Mouse (Mus musculus) yolk sac, embryonic 10.5 days (tissue): ENCODE data around the gene Gm42791.

Experiments used
- DNase-seq: peaks from one replicate; pipeline ENCODE4 v3.0.0-alpha.2; 2017; ENCODE audit warnings: low spot score

The Gm42791 gene

GRCm38 (mm10) chr5:149007295-149007646 lies 12.3 kb upstream of the Gm42791 start:
- DNase-seq: no peak

- peak; percentile 97 for DNase-seq
Observed at GRCm38 (mm10) chr5:149006362-149007294, 11.7 kb upstream of the Gm42791 start.

DNA sequence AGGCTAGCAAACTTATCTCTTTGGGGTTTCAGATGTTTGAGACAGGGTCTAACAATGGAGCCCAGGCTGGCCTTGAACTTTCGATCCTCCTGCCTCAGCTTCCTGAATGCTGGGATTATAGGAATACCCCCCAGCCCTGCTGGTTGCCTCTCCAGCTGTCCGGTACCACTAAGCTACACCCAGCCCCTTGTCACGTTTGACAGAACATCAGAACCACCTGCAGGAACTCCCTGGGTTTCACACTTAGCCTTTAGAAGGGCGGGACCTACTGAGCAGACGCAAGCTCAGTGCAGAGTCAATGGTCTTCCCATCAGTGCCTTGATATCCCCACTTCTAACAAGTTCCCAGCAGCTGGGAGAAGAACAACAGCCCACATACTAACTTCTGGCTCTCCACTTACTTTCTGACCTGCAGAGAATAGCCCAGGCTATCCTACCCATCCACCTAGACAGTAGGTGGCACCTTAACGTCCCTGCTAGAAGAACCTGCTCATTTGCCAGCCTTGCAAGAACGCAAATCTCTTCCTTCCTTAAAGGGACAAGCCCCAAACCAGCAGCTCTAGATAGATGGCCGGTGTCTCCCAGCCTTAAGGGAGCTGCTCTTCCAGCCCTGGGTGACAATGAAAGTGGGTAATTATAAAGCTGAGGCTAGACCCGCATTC lies 10.9 kb upstream of the Gm42791 start:
- no peak for DNase-seq

- no peak for DNase-seq
Observed at GRCm38 (mm10) chr5:149005083-149005482, 10.1 kb upstream of the Gm42791 start.

DNA sequence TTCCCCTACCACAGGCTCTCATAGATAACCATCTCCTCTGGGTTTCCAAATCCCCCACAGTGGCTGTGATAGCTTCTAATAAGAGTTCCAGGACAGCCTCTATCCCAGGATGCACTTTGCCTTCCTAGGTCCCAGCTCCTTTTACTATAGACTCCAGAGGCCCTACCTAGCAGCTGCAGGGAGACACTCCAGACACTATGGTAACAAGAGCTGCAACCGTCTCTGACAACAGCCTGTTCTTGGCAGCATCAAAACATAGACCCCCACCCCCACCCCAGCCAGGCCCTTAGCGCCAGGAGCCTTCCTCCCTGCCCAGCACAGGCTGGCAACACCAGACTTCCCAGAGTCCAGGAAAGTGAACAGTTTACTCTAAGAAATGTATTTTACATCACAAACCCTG lies 8.2 kb upstream of the Gm42791 start:
- no peak for DNase-seq

DNA sequence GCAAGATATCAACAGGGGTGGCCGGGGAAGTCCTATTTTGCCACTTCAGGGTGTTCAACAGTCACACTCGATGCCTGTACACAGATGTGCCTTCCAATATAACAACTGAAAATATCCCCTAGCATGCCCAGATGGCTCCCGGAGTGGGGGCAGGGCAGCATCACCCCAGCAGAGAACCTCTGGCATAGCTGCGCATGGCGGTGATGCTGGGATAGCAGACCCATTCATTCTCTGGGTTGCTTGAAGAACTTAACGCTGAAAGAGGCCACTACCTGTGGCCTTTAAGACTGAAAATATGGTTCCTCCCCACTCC lies 7.8 kb upstream of the Gm42791 start:
- no peak for DNase-seq

DNA sequence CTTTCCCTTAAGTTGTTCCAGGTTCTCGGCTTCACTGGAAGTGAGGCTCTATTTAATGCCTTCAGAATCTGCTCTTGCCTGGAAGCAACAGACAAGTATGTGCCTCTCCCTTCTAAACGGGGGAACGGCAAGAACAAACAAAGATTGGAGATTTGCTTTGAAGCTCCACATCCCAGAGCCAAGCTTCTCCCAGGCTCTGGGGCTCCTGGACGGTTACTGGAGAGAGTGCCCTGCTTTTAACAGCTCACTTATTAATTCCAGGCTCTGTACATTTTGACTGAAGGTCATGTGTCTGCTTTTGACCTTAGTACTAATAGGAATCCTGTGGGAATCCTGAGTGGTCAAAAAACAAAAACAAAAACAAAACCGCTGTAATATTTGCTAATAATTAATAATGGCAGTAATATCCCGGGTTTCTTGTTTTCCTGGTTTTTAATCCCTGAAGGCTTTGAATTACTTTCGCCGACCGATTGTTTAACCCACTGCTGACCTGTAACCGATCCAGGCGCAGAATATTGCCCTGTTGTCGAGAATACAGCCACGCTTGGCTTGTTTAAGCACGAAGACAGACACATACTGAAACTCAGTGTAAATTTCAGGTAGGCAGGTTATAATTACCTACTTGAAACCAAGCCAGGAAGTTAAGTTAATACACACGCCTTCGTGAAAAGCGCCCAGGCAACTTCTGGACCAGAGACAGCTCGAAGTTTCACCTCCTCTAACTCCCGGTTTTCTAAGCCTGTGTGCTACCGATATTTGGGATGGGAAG lies 7.3 kb upstream of the Gm42791 start:
- DNase-seq: peak; percentile 77

DNA sequence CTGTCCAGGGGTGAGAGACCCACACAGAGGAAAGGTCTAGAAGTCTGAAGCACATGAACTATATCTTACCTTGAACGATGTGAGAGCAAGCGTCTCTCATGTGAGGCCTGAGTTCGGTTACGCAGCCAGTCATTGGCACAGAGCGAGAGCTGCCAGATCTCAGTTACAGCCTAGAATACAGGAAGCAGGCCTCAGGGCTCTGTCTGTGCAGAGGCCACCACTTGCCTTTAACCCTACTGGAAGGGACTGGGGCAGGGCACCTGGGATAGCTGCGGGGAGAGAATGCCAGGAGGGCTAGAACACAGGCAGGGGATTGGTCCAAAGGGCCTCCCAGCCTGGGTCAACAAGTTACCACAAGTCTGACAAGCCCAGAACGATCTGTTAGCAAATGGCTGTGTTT lies 4.9 kb upstream of the Gm42791 start:
- no peak for DNase-seq

DNA sequence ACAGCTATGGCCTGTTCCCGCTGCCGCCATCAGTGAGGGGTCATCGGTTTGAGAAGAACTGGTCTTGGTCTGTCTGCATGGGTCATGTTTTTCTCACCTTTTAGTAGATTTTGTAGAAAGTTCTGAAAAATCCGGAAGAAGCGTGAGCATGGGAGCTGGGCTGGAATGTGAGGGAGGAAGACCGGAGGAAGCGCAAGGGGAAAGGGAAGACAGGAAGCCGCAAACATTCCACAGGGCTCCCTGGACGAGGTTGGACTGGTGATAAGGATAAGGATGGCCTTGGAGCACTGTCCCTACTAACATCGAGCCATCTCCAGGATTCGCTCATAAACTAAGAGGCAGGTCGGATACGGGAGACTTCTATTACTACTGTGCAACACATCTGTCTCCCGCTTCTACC lies 3.6 kb upstream of the Gm42791 start:
- peak; percentile 49 for DNase-seq

DNA sequence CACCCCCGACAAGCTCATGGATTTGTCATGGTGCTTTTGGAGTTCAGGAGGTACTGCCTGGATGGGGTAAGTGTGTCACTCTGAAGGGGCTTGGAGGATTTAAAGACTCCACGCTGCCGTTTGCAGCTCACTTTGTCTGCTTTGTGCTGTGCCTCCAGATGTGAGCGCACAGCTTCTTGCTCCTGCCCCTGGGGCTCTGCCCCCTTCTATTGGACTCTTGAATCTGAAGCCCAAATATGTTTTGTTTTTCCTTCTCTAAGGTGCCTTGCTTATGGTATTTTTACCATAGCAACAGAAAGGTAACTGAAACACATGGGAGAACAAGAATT lies 1.7 kb upstream of the Gm42791 start:
- DNase-seq: no peak

DNA sequence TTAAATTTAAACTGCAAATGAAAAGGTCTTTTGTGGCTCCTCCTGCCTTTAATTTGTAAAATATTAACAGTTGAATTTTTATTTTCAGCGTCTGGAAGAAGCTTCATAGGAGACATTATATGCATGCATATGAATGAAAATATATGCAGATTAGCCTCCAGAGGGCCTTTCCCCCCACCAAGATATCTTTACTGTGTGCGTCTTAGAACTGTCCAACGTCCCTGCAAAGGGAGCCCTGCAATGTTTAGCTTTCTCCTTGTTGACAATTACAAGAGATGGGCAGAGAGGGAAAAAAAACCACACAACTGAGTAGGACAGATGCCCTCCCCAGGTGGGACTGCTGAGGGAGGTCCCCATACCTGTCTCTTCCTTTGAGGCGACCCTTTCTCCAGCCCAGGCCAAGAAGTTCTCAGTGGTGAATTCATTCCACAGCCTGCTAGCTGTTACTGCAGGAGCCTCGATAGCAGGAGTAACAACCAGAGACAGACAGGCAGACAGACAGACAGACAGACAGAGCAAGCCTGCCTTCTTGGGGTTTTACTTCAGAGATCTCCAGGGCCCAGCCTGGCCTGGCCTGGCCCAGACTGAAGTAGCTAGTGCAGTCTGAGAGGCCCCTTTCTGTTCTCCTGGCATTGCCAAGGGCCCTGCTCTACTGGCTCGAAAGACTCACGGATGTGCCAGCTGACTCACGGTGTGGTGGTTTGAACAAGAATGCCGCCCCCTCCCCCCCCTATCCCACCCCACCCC lies 1.2 kb upstream of the Gm42791 start:
- DNase-seq: no peak

DNA sequence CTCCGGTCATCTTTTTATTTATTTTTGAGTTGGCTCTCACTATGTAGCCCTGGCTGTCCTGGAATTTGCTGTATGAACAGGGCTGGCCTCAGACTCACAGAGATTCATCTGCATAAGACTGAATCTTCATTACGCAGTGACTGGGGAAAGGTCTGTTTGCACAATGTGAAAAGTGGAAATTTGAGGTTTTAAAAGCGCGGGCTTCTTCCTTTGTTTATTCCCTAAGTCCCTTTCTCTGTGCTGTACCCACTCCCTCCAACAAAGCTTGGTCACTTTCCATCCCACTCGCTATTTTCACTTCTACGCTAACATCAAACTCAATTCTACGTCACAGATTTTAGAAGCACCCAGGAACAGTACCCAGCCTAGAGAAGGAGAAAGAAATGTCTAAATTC lies 639 bp downstream of the Gm42791 start:
- DNase-seq: no peak

DNA sequence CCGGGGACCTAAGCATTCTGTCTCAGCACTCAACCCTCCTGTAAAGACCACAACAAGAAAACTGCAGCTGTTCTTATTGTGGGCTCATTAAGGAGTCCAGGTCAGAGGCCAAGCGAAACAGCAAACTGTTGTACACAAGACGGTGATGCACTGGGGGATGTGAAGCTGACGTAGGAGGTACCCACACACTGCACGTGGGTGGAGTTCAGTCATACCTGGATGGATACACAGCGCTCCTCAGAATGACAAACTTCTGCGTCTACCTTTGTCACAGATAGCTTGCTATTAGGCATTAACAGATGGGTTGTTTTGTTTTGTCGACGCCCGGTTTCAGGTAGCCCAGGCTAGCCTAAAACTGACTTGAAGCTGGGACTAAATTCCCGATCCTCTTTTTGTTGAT lies 2.3 kb downstream of the Gm42791 start:
- DNase-seq: no peak

DNA sequence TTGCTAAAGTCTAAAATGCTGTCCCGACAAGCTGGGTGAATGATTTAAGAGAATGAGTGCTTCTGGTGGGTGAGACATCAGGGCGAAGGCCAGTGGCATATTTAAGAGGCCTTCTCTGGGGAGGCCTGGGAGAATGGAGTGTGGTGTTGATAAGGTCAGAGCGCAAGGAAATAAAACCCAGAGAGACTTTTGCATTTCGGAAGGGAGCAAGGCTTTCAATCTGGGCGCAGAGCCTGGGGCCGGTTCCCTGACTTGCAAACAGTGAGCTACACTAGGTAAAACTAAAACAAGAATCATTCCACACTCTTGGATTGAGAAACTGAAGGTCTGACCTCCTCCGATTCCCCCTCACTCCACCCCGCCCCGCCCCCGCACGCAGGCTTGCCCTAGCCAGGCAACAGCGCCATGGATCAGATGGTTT lies 4.0 kb downstream of the Gm42791 start:
- peak; percentile 68 for DNase-seq

DNA sequence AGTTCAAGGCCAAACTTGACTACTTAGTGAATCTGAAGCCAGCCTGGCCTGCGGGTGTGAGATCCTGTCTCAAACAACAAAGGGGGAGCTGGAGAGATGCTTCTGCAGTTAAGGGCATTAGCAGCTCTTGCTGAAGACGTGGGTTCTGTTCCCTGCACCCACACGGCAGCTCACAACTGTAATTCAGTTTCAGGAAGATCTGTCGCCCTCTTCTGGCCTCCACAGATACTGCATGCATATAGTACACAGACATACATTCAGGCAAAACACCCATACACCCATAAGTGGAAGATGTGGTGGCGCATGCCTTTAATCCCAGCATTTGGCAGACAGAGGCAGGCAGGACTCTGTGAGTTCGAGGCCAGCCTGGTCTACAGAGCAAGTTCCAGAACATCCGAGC lies 5.5 kb downstream of the Gm42791 start:
- no peak for DNase-seq

GRCm38 (mm10) chr5:148984961-148985360 lies 10.0 kb downstream of the Gm42791 start:
- no peak for DNase-seq

- no peak for DNase-seq
Observed at GRCm38 (mm10) chr5:148983696-148984095, 11.3 kb downstream of the Gm42791 start.

GRCm38 (mm10) chr5:148983108-148983664 lies 11.8 kb downstream of the Gm42791 start:
- no peak for DNase-seq

- no peak for DNase-seq
Observed at GRCm38 (mm10) chr5:148982396-148982795, 12.6 kb downstream of the Gm42791 start.

DNA sequence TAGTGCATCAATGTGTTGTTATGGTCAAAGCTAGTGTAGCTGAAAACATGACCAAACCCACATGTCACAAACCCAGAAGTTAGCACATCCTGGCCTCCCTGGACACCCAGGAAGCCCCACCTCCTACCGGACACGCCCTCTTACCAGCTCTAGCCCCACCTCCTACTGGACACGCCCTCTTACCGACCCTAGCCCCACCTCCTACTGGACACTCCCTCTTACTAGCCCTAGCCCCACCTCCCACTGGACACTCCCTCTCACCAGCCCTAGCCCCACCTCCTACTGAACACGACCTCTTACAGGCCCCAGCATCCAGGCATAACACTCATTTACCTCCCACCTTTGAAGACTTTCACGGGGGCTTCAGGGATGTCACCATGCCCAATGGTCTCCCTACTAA lies 14.3 kb downstream of the Gm42791 start:
- DNase-seq: no peak

GRCm38 (mm10) chr5:148978458-148979165 lies 16.3 kb downstream of the Gm42791 start:
- DNase-seq: peak; percentile 87
